Mouse (Mus musculus): ENCODE data around the gene Scgb1a1.
"Not testable (repeated sequence)": the region's sequence is repeated elsewhere in the genome, so short reads cannot be mapped to it uniquely, and the experiment has no call there.

The Scgb1a1 gene

GRCm38 (mm10) chr19:9105101-9105685, 17.4 kb upstream of the Scgb1a1 start:
- in situ Hi-C loops (cut with MboI; ENCODE audit: unreplicated experiment in 2 of 2), result loop anchor here in 1 of 2 experiments (10.0 to 25.0 kb wide), 2 partner anchors 390 to 518 kb away; partner anchors contain the start of gene Slc22a8

GRCm38 (mm10) chr19:9103986-9104385, 16.2 kb upstream of the Scgb1a1 start:
- in situ Hi-C loops (cut with MboI; ENCODE audit: unreplicated experiment in 2 of 2), result loop anchor here in 1 of 2 experiments (10.0 to 25.0 kb wide), 2 partner anchors 389 to 517 kb away; partner anchors contain the start of gene Slc22a8

- in situ Hi-C loops (cut with MboI; ENCODE audit: unreplicated experiment in 2 of 2), result loop anchor here in 1 of 2 experiments (10.0 to 25.0 kb wide), 2 partner anchors 386 to 514 kb away; partner anchors contain the start of gene Slc22a8
These were observed 13.3 kb upstream of the Scgb1a1 start for GRCm38 (mm10) chr19:9101062-9101457.

GRCm38 (mm10) chr19:9100297-9101061, 12.7 kb upstream of the Scgb1a1 start:
- in situ Hi-C loops (cut with MboI; ENCODE audit: unreplicated experiment in 2 of 2), result loop anchor here in 1 of 2 experiments (10.0 to 25.0 kb wide), 2 partner anchors 386 to 513 kb away; partner anchors contain the start of gene Slc22a8

- in situ Hi-C loops (cut with MboI; ENCODE audit: unreplicated experiment in 2 of 2), result loop anchor here in 1 of 2 experiments (10.0 to 25.0 kb wide), 2 partner anchors 385 to 512 kb away; partner anchors contain the start of gene Slc22a8
These were observed 12.0 kb upstream of the Scgb1a1 start for GRCm38 (mm10) chr19:9099751-9100150.

GRCm38 (mm10) chr19:9097441-9097840, 9.7 kb upstream of the Scgb1a1 start:
- in situ Hi-C loops (cut with MboI; ENCODE audit: unreplicated experiment in 2 of 2), result no loop called here

GRCm38 (mm10) chr19:9095111-9095510, 7.4 kb upstream of the Scgb1a1 start:
- in situ Hi-C loops (cut with MboI; ENCODE audit: unreplicated experiment in 2 of 2), result no loop called here

- in situ Hi-C loops (cut with MboI; ENCODE audit: unreplicated experiment in 2 of 2), result no loop called here
These were observed 3.0 kb upstream of the Scgb1a1 start for GRCm38 (mm10) chr19:9090709-9091108.

- in situ Hi-C loops (cut with MboI; ENCODE audit: unreplicated experiment in 2 of 2), result no loop called here
These were observed 2.4 kb upstream of the Scgb1a1 start for GRCm38 (mm10) chr19:9090191-9090590.

- in situ Hi-C loops (cut with MboI; ENCODE audit: unreplicated experiment in 2 of 2), result not testable (repeated sequence)
These were observed 3.9 kb downstream of the Scgb1a1 start for GRCm38 (mm10) chr19:9083892-9084291.

- in situ Hi-C loops (cut with MboI; ENCODE audit: unreplicated experiment in 2 of 2), result no loop called here
These were observed 4.8 kb downstream of the Scgb1a1 start for GRCm38 (mm10) chr19:9083010-9083355.

GRCm38 (mm10) chr19:9082191-9083009, 5.4 kb downstream of the Scgb1a1 start:
- in situ Hi-C loops (cut with MboI; ENCODE audit: unreplicated experiment in 2 of 2), result no loop called here

GRCm38 (mm10) chr19:9081311-9082190, 6.2 kb downstream of the Scgb1a1 start:
- in situ Hi-C loops (cut with MboI; ENCODE audit: unreplicated experiment in 2 of 2), result no loop called here

GRCm38 (mm10) chr19:9079916-9080315, 7.8 kb downstream of the Scgb1a1 start:
- in situ Hi-C loops (cut with MboI; ENCODE audit: unreplicated experiment in 2 of 2), result loop anchor here (5.0 kb wide), 1 partner anchor 88 kb away; no protein-coding TSS in a partner anchor

- in situ Hi-C loops (cut with MboI; ENCODE audit: unreplicated experiment in 2 of 2), result loop anchor here (5.0 kb wide), 1 partner anchor 85 kb away; no protein-coding TSS in a partner anchor
These were observed 10.6 kb downstream of the Scgb1a1 start for GRCm38 (mm10) chr19:9076982-9077660.

GRCm38 (mm10) chr19:9076035-9076434, 11.7 kb downstream of the Scgb1a1 start:
- in situ Hi-C loops (cut with MboI; ENCODE audit: unreplicated experiment in 2 of 2), result loop anchor here (5.0 kb wide), 1 partner anchor 84 kb away; no protein-coding TSS in a partner anchor

- in situ Hi-C loops (cut with MboI; ENCODE audit: unreplicated experiment in 2 of 2), result loop anchor here (5.0 kb wide), 1 partner anchor 83 kb away; no protein-coding TSS in a partner anchor
These were observed 12.2 kb downstream of the Scgb1a1 start for GRCm38 (mm10) chr19:9075558-9075957.

- in situ Hi-C loops (cut with MboI; ENCODE audit: unreplicated experiment in 2 of 2), result no loop called here
These were observed 13.3 kb downstream of the Scgb1a1 start for GRCm38 (mm10) chr19:9074424-9074823.
